Mouse (Mus musculus): ENCODE results near the gene Slc7a14. TPM values are rescaled to one million over a fixed set of nuclear protein-coding genes. Genes with fewer than 3 reads are reported as not detected.

The Slc7a14 gene
- polyA plus RNA-seq, 1 experiment = not detected

GRCm38 (mm10) chr3:31266941-31267340 is 43.2 kb downstream of the Slc7a14 start:
- no peaks in the 10 kb centered on the region for H3K9me3 ChIP-seq (ENCODE audit: control insufficient read depth, low read length)
- no peak overlapping the region for H3K4me3 ChIP-seq (replicated peaks)
- TF ChIP-seq GATA1 (IDR thresholded peaks at IDR 0.05; ENCODE audit: low read length) (no peak), TAL1 (IDR thresholded peaks at IDR 0.05; ENCODE audit: low read length) (no peak)
- H3K36me3 ChIP-seq (ENCODE audit: control insufficient read depth) = no peaks in the 10 kb centered on the region
- no peaks in the 10 kb centered on the region for H3K27me3 ChIP-seq (ENCODE audit: control insufficient read depth)
- H3K4me1 ChIP-seq (ENCODE audit: control insufficient read depth) = no peaks in the 10 kb centered on the region

DNA sequence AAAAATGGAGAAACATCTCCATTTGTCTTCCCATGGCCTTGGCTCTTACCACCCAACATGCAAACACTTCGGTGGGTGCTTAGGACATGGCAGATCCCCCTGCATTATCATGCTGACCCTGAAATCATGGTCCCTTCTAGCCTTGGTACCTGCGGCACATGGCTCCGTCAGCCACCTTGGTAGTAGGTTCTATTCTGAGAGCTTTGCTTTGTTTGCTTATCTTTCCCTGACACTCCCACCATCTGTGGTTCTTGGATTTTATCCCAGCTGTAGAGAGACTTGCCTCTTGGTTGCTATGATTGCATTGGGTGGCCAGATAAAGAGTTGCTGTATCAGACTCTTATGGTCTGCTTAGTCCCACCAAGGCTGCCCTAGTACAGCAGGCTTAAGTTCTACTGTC is 46.6 kb downstream of the Slc7a14 start:
- Histone ChIP-seq H3K4me1 (ENCODE audit: control insufficient read depth) (no peaks in the 10 kb centered on the region), H3K36me3 (ENCODE audit: control insufficient read depth) (no peaks in the 10 kb centered on the region), H3K27me3 (ENCODE audit: control insufficient read depth) (no peaks in the 10 kb centered on the region), H3K4me3 (replicated peaks) (no peak overlapping the region), H3K9me3 (ENCODE audit: control insufficient read depth, low read length) (no peaks in the 10 kb centered on the region)
- TF ChIP-seq GATA1 (IDR thresholded peaks at IDR 0.05; ENCODE audit: low read length) (no peak), TAL1 (IDR thresholded peaks at IDR 0.05; ENCODE audit: low read length) (no peak)

- TF ChIP-seq TAL1 (IDR thresholded peaks at IDR 0.05; ENCODE audit: low read length) = no peak
- no peak for TF ChIP-seq GATA1 (IDR thresholded peaks at IDR 0.05; ENCODE audit: low read length)
- H3K36me3 ChIP-seq (ENCODE audit: control insufficient read depth) = no peaks in the 10 kb centered on the region
- H3K27me3 ChIP-seq (ENCODE audit: control insufficient read depth) = no peaks in the 10 kb centered on the region
- H3K9me3 ChIP-seq (ENCODE audit: control insufficient read depth, low read length) = no peaks in the 10 kb centered on the region
- no peak overlapping the region for H3K4me3 ChIP-seq (replicated peaks)
- no peaks in the 10 kb centered on the region for H3K4me1 ChIP-seq (ENCODE audit: control insufficient read depth)
Observed at GRCm38 (mm10) chr3:31261418-31262014, 48.7 kb downstream of the Slc7a14 start.

- H3K27me3 ChIP-seq (ENCODE audit: control insufficient read depth) = no peaks in the 10 kb centered on the region
- no peaks in the 10 kb centered on the region for H3K4me1 ChIP-seq (ENCODE audit: control insufficient read depth)
- TF ChIP-seq GATA1 (IDR thresholded peaks at IDR 0.05; ENCODE audit: low read length) (no peak), TAL1 (IDR thresholded peaks at IDR 0.05; ENCODE audit: low read length) (no peak)
- no peaks in the 10 kb centered on the region for H3K9me3 ChIP-seq (ENCODE audit: control insufficient read depth, low read length)
- no peak overlapping the region for H3K4me3 ChIP-seq (replicated peaks)
- no peaks in the 10 kb centered on the region for H3K36me3 ChIP-seq (ENCODE audit: control insufficient read depth)
Observed at GRCm38 (mm10) chr3:31260964-31261346, 49.2 kb downstream of the Slc7a14 start.

DNA sequence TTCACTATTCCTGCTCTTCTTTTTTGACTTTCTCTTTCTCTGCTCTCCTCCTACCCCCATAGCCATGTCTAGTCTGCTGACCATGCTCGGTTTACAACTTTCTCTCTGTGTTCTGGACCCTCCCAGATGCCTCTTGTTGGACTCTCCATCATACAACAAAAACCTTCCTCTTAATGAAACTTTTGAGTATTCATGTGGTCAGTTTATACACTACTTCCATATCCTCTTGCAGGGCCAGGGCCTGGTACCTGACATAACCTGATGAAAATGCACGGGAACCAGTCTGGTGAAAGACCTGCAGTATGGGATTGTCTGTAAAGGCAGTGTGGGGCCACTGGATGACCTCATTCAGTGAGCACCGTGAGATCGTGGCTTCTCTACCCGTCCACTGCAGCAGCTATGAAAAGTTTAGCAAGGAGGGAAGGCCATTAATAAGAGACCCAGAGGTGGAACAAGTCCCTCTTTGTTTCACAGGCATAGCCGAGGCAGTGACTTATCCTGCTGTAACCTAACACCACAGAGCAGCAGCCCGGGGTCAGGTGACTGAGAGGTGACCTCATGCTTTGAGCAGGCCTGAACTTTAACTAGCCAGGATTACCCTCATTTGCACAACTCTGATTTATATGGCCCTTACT is 49.7 kb downstream of the Slc7a14 start:
- no peaks in the 10 kb centered on the region for H3K36me3 ChIP-seq (ENCODE audit: control insufficient read depth)
- no peaks in the 10 kb centered on the region for H3K4me1 ChIP-seq (ENCODE audit: control insufficient read depth)
- H3K4me3 ChIP-seq (replicated peaks) = no peak overlapping the region
- H3K9me3 ChIP-seq (ENCODE audit: control insufficient read depth, low read length) = no peaks in the 10 kb centered on the region
- H3K27me3 ChIP-seq (ENCODE audit: control insufficient read depth) = no peaks in the 10 kb centered on the region
- TF ChIP-seq GATA1 (IDR thresholded peaks at IDR 0.05; ENCODE audit: low read length) (no peak), TAL1 (IDR thresholded peaks at IDR 0.05; ENCODE audit: low read length) (no peak)

DNA sequence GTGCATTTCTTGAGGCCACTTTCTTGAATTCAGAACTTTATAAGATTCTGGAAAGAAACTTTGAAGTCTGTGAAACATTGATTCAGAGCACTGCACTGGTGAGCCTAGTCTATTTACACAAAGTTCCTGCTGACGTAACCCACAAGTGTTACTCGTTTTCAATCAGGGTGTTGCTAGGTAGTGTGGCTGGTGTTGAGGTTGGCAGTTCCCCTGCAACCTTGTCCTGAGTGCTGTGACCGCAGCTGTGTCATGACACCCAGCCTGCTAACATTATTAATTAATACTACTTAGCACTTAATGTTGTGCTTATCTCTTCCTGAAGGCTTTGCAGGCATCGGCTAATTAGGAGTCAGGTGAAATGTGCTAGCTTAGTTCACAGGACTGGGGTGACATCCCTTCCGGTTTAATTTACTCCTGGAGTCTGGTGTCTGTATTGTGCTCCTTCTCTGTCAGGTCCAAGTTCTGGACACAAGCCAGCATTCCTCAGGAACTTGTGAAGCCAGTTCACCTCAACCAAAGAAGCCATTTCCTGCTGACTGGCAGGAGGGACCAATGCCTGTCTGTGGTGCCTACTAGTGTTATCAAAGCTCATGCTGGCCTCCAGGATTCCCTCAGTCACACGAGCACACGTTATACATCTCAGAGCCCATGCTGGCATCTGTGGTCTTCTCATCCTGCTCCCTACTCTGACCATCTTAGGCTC is 50.5 kb downstream of the Slc7a14 start:
- Histone ChIP-seq H3K27me3 (ENCODE audit: control insufficient read depth) (no peaks in the 10 kb centered on the region), H3K4me3 (replicated peaks) (no peak overlapping the region), H3K36me3 (ENCODE audit: control insufficient read depth) (no peaks in the 10 kb centered on the region), H3K9me3 (ENCODE audit: control insufficient read depth, low read length) (no peaks in the 10 kb centered on the region), H3K4me1 (ENCODE audit: control insufficient read depth) (no peaks in the 10 kb centered on the region)
- no peak for TF ChIP-seq TAL1 (IDR thresholded peaks at IDR 0.05; ENCODE audit: low read length)
- TF ChIP-seq GATA1 (IDR thresholded peaks at IDR 0.05; ENCODE audit: low read length) = no peak

GRCm38 (mm10) chr3:31254427-31254826 is 55.8 kb downstream of the Slc7a14 start:
- H3K9me3 ChIP-seq (ENCODE audit: control insufficient read depth, low read length) = no peaks in the 10 kb centered on the region
- no peaks in the 10 kb centered on the region for H3K36me3 ChIP-seq (ENCODE audit: control insufficient read depth)
- TF ChIP-seq TAL1 (IDR thresholded peaks at IDR 0.05; ENCODE audit: low read length) (no peak), GATA1 (IDR thresholded peaks at IDR 0.05; ENCODE audit: low read length) (no peak)
- H3K4me3 ChIP-seq (replicated peaks) = no peak overlapping the region
- no peaks in the 10 kb centered on the region for H3K4me1 ChIP-seq (ENCODE audit: control insufficient read depth)
- H3K27me3 ChIP-seq (ENCODE audit: control insufficient read depth) = no peaks in the 10 kb centered on the region

DNA sequence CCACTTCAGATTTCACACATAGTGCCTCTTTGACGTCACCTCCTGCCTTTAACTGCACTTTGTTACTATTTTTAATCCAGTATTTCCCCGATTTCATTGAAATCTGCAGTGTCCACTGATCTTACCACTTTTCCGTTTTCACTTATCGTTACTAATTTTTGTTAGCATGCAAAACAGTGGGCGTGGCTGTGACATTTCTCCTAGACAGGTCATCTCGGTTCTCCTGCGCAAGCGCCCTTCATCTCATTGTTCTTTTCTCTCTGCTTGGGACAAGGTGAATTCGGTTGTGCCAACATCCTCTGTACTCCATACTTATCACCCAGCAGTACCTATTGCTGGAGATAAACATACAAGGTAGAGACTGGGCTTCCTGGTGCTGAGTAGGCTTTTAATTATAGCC is 56.3 kb downstream of the Slc7a14 start:
- H3K36me3 ChIP-seq (ENCODE audit: control insufficient read depth) = no peaks in the 10 kb centered on the region
- H3K4me1 ChIP-seq (ENCODE audit: control insufficient read depth) = no peaks in the 10 kb centered on the region
- no peaks in the 10 kb centered on the region for H3K27me3 ChIP-seq (ENCODE audit: control insufficient read depth)
- H3K4me3 ChIP-seq (replicated peaks) = no peak overlapping the region
- TF ChIP-seq TAL1 (IDR thresholded peaks at IDR 0.05; ENCODE audit: low read length) = no peak
- no peak for TF ChIP-seq GATA1 (IDR thresholded peaks at IDR 0.05; ENCODE audit: low read length)
- no peaks in the 10 kb centered on the region for H3K9me3 ChIP-seq (ENCODE audit: control insufficient read depth, low read length)

DNA sequence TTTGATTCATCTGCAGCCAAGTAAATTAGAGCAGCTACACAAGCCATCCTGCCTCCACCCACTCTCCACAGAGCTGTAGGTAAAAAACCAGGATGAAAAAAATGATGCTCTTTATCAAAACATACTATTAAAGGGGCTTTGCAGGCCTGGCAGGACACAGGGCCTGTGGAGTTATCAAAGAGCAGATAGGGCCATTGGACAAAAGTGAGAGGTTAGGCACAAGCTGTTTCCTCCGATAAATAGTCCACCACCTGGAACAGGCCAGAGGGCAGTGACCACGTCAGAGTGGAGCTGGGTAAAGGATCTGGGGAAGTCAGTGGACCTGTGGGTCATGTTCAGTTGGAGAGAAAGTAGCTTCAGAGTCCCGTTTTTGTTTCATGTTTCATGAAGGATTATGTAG is 57.6 kb downstream of the Slc7a14 start:
- Histone ChIP-seq H3K36me3 (ENCODE audit: control insufficient read depth) (no peaks in the 10 kb centered on the region), H3K9me3 (ENCODE audit: control insufficient read depth, low read length) (no peaks in the 10 kb centered on the region), H3K27me3 (ENCODE audit: control insufficient read depth) (no peaks in the 10 kb centered on the region), H3K4me1 (ENCODE audit: control insufficient read depth) (no peaks in the 10 kb centered on the region), H3K4me3 (replicated peaks) (no peak overlapping the region)
- no peak for TF ChIP-seq TAL1 (IDR thresholded peaks at IDR 0.05; ENCODE audit: low read length)
- no peak for TF ChIP-seq GATA1 (IDR thresholded peaks at IDR 0.05; ENCODE audit: low read length)

Data from erythroblast, embryonic 14.5 days (primary cell).